Mouse (Mus musculus) gonadal fat pad, adult 2 months (tissue): ENCODE measurements around the gene Oma1. TPM values are rescaled to one million over a fixed set of nuclear protein-coding genes. Genes with fewer than 3 reads are reported as not detected.

Experiments
- DNase-seq: peaks from one replicate; pipeline ENCODE4 v3.0.0-alpha.2; 2012; ENCODE audit warnings: low read depth
- polyA plus RNA-seq: library from polyadenylated mRNA; depleted of rRNA; stranded (reverse); fragments of >200 nt; gene quantifications from 2 replicates; pipeline ENCODE4 v1.2.3, GENCODE M21; 2012; rRNA removed

Gene Oma1
- polyA plus RNA-seq, 1 experiment = 12.2 TPM

GRCm38 (mm10) chr4:103358941-103359448, 45.4 kb downstream of the Oma1 start:
- DNase-seq = no peak

- no peak for DNase-seq
These were observed 68.6 kb downstream of the Oma1 start for GRCm38 (mm10) chr4:103382171-103382570.

GRCm38 (mm10) chr4:103385031-103385430, 71.4 kb downstream of the Oma1 start:
- DNase-seq = no peak

- DNase-seq = no peak
These were observed 72.5 kb downstream of the Oma1 start for GRCm38 (mm10) chr4:103385835-103386787.

GRCm38 (mm10) chr4:103387292-103387691, 73.7 kb downstream of the Oma1 start:
- DNase-seq = no peak

GRCm38 (mm10) chr4:103388530-103389178, 75.0 kb downstream of the Oma1 start:
- no peak for DNase-seq

GRCm38 (mm10) chr4:103389583-103389982, 76.0 kb downstream of the Oma1 start:
- DNase-seq = no peak

- no peak for DNase-seq
These were observed 76.9 kb downstream of the Oma1 start for GRCm38 (mm10) chr4:103390499-103390898.

- DNase-seq = no peak
These were observed 81.5 kb downstream of the Oma1 start for GRCm38 (mm10) chr4:103395066-103395465.

- no peak for DNase-seq
These were observed 82.3 kb downstream of the Oma1 start for GRCm38 (mm10) chr4:103395905-103396304.

- DNase-seq = no peak
These were observed 83.3 kb downstream of the Oma1 start for GRCm38 (mm10) chr4:103396876-103397275.

GRCm38 (mm10) chr4:103402581-103402980, 89.0 kb downstream of the Oma1 start:
- no peak for DNase-seq

- DNase-seq = no peak
These were observed 91.7 kb downstream of the Oma1 start for GRCm38 (mm10) chr4:103405321-103405720.

GRCm38 (mm10) chr4:103410217-103410799, 96.7 kb downstream of the Oma1 start:
- no peak for DNase-seq

Other genes with a start within 250 kb of the Oma1 start
- 10.9 and 14.3 TPM in 2 replicates for gene Mier1, start 199.4 kb upstream of the Oma1 start, polyA plus RNA-seq
- gene Wdr78, start 199.3 kb upstream of the Oma1 start, polyA plus RNA-seq = 1.5 and 1.6 TPM in 2 replicates
- 3.2 and 4.0 TPM in 2 replicates for gene Slc35d1, start 98.6 kb upstream of the Oma1 start, polyA plus RNA-seq
- 0.09 TPM in 1 of 2 replicates, not detected in the other for gene 4921539E11Rik, start 22.9 kb upstream of the Oma1 start, polyA plus RNA-seq